Mouse (Mus musculus) liver, embryonic 11.5 days (tissue): ENCODE measurements around the gene Sertad2. TPM values are rescaled to one million over a fixed set of nuclear protein-coding genes. Genes with fewer than 3 reads are reported as not detected.

Source experiments
- ATAC-seq: fragments of 200-750 bp; cut with Nextera tagmentation; replicated peaks from 2 replicates; pipeline ENCODE4 v1.8.0; 2017; ENCODE audit warnings: moderate number of reproducible peaks, mild to moderate bottlenecking, moderate TSS enrichment, moderate library complexity; ENCODE audit not compliant: low FRiP score
- DNase-seq: peaks from one replicate; pipeline ENCODE4 v3.0.0-alpha.2; 2017; ENCODE audit warnings: low spot score
- H3K27ac ChIP-seq: fragments of 300-500 bp; sonication (generic); 2 replicates; pipeline ENCODE4 v1.5.1; 2014; ENCODE audit warnings: mild to moderate bottlenecking, low read depth, low read length, control low read depth
- H3K27me3 ChIP-seq: fragments of 300-500 bp; sonication (generic); replicated peaks from 2 replicates; pipeline ENCODE4 v1.6.1; 2014; ENCODE audit warnings: low read length, mixed read lengths; ENCODE audit not compliant: control insufficient read depth, insufficient read depth
- H3K36me3 ChIP-seq: fragments of 300-500 bp; sonication (generic); 2 replicates; pipeline ENCODE4 v1.6.1; 2014; ENCODE audit warnings: mild to moderate bottlenecking, low read length, moderate library complexity, mixed read lengths; ENCODE audit not compliant: control insufficient read depth, insufficient read depth
- H3K4me1 ChIP-seq: fragments of 300-500 bp; sonication (generic); replicated peaks from 2 replicates; pipeline ENCODE4 v1.6.1; 2014; ENCODE audit warnings: low read length, mixed read lengths; ENCODE audit not compliant: control insufficient read depth, insufficient read depth
- H3K4me2 ChIP-seq: fragments of 300-500 bp; sonication (generic); 2 replicates; pipeline ENCODE4 v1.6.1; 2014; ENCODE audit warnings: mild to moderate bottlenecking, control low read depth, moderate library complexity
- H3K4me3 ChIP-seq: fragments of 300-500 bp; sonication (generic); 2 replicates; pipeline ENCODE4 v1.5.1; 2014; ENCODE audit warnings: low read depth, low read length, control low read depth
- H3K9ac ChIP-seq: fragments of 300-500 bp; sonication (generic); 2 replicates; pipeline ENCODE4 v1.6.1; 2014; ENCODE audit warnings: low read depth, low read length, control low read depth
- H3K9me3 ChIP-seq: fragments of 300-500 bp; sonication (generic); 2 replicates; pipeline ENCODE4 v1.6.1; 2016; ENCODE audit warnings: low read length, inconsistent platforms, mixed read lengths; ENCODE audit not compliant: control insufficient read depth
- WGBS: fragments of 180-500 bp; shearing (Covaris S2); extraction: QIAGEN DNeasy Blood & Tissue Kit; methylation state at CpG from one replicate; pipeline ENCODE4 v1.1.7; 2014; 5-methylcytosine and 5-hydroxymethylcytosine counted together
- polyA plus RNA-seq: library from polyadenylated mRNA; unstranded; fragments of >200 nt; fragmentation: Nextera tagmentation; extraction: Ambion mirVana; gene quantifications from 2 replicates; pipeline ENCODE4 v1.2.1, GENCODE M21; 2014

Sertad2 gene
- polyA plus RNA-seq, 1 experiment from 2014 or later = 16.2 TPM

- H3K27ac ChIP-seq = no peak overlapping the region
- no peaks in the 10 kb centered on the region for H3K27me3 ChIP-seq
- no peak overlapping the region for H3K4me3 ChIP-seq
- 0 out of 2 replicates have a peak, but pooled peaks cover 4% of the 10 kb centered on the region for H3K4me1 ChIP-seq
- H3K36me3 ChIP-seq = no peaks in the 10 kb centered on the region
- ATAC-seq (no peak), DNase-seq (no peak)
- H3K9ac ChIP-seq = no peak overlapping the region
- 90% methylated on average over 4 of the region's 4 CpGs for WGBS
- H3K9me3 ChIP-seq = no peaks in the 10 kb centered on the region
- no peak overlapping the region for H3K4me2 ChIP-seq
Observed at GRCm38 (mm10) chr11:20604119-20604518, 61.1 kb downstream of the Sertad2 start.

DNA sequence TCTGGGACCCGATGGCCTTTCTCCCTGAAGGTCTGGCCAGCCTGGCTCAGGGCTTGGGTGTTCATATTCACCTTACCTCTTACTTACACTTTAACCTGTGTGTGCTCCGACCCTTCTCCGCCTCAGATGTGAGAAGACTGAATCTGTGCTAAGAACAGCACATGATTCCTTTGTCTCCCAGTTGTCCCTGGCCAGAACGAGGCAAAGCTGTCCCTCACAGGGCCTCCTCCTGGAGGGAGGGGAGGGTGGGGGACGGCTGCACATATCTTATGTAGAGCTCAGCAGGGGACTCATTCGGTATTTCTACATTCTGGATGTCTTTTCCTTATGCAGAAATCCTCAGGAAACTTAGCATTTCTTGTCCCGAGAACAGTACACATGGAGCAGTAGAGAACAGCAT lies 62.6 kb downstream of the Sertad2 start:
- Histone ChIP-seq H3K4me3 (no peak overlapping the region), H3K27me3 (no peaks in the 10 kb centered on the region), H3K4me1 (0 out of 2 replicates have a peak, but pooled peaks cover 4% of the 10 kb centered on the region), H3K36me3 (no peaks in the 10 kb centered on the region), H3K9ac (no peak overlapping the region), H3K4me2 (no peak overlapping the region), H3K9me3 (no peaks in the 10 kb centered on the region), H3K27ac (no peak overlapping the region)
- DNase-seq (no peak), ATAC-seq (no peak)
- 75% methylated on average over 7 of the region's 7 CpGs for WGBS

DNA sequence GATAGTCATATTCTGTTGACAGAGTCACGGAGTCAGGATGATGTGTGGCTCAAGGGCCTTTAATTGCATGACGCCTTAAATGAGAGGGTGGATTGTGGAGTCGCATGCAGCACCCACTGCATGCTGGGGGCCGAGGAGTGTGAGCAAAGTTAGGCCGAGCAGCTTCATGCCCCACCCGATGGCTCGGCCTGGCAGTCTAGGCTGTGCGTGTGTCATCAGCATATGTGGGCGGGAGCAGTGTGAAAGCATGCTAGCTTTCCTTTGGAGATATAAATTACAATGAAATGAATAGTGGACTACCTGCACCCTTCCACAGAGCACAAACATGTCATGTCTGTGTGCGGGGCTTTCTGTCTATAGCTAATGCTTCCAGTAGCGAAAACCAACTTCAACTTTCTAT lies 65.4 kb downstream of the Sertad2 start:
- Histone ChIP-seq H3K36me3 (no peaks in the 10 kb centered on the region), H3K4me1 (0 out of 2 replicates have a peak, but pooled peaks cover 4% of the 10 kb centered on the region), H3K4me2 (no peak overlapping the region), H3K27ac (no peak overlapping the region), H3K27me3 (no peaks in the 10 kb centered on the region), H3K4me3 (no peak overlapping the region), H3K9me3 (no peaks in the 10 kb centered on the region), H3K9ac (no peak overlapping the region)
- WGBS = 76% methylated on average over 11 of the region's 11 CpGs
- ATAC-seq (no peak; the same call in 1 of the 2 replicates), DNase-seq (no peak)

DNA sequence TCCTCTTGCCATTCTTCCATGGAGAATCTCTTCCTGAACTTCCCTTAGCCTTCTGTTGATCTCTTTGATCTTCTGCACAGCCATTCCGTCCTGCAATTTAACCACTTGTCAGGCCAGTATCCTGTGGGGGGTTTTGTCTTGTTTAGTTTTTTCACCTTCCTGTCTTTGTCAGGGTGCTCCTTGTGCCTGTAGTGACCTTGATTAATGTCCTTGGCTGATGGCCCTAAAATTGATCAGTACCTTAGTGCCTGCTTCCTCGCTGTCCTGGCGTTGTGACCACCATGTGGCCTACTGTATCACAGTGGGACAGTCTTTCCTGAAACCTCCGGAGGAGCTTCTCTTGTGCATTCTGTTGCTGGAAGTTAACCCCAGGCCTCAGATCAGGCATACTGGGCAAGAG lies 70.2 kb downstream of the Sertad2 start:
- H3K9me3 ChIP-seq = no peaks in the 10 kb centered on the region
- H3K4me3 ChIP-seq = no peak overlapping the region
- DNase-seq (no peak), ATAC-seq (no peak)
- H3K4me1 ChIP-seq = peaks cover 4% of the 10 kb centered on the region; the same call in 1 of the 2 replicates
- no peak overlapping the region for H3K27ac ChIP-seq
- H3K9ac ChIP-seq = no peak overlapping the region
- no peak overlapping the region for H3K4me2 ChIP-seq
- H3K27me3 ChIP-seq = no peaks in the 10 kb centered on the region
- no peaks in the 10 kb centered on the region for H3K36me3 ChIP-seq
- WGBS = 62% methylated on average over 4 of the region's 4 CpGs

DNA sequence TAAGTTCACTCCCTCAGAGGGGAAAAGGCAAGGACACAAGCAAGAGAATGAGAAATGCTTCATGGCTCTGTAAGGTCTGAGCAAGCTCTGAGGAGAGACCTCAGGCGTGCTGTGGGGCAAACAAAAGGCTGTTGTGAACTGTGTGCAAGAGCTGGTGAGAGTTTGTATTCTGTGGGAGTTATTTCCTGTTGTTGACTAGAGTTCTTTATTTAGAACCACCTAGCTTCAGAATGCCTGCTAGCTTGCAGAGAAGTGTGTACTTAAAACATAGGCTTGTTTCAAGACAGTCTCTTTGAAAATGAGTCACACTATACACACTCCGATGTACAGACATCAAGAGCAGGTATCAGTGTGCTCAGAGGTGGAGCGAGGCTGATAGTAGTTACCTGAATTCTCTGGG lies 73.0 kb downstream of the Sertad2 start:
- no peaks in the 10 kb centered on the region; the same call in 1 of the 2 replicates for H3K4me1 ChIP-seq
- H3K27ac ChIP-seq = no peak overlapping the region
- no peak for ATAC-seq
- H3K36me3 ChIP-seq = no peaks in the 10 kb centered on the region
- no peak overlapping the region for H3K4me3 ChIP-seq
- no peak overlapping the region for H3K4me2 ChIP-seq
- H3K9me3 ChIP-seq = no peaks in the 10 kb centered on the region
- 70% methylated on average over 3 of the region's 3 CpGs for WGBS
- DNase-seq = no peak
- no peaks in the 10 kb centered on the region for H3K27me3 ChIP-seq
- no peak overlapping the region for H3K9ac ChIP-seq

- ATAC-seq (no peak), DNase-seq (no peak)
- WGBS = 74% methylated on average over 2 of the region's 2 CpGs
- Histone ChIP-seq H3K4me2 (no peak overlapping the region), H3K36me3 (no peaks in the 10 kb centered on the region), H3K9ac (no peak overlapping the region), H3K4me1 (peaks cover 9% of the 10 kb centered on the region; the same call in 1 of the 2 replicates), H3K27me3 (no peaks in the 10 kb centered on the region), H3K27ac (no peak overlapping the region), H3K9me3 (no peaks in the 10 kb centered on the region), H3K4me3 (no peak overlapping the region)
Observed at GRCm38 (mm10) chr11:20627146-20627545, 84.1 kb downstream of the Sertad2 start.

- Histone ChIP-seq H3K4me3 (no peak overlapping the region), H3K36me3 (no peaks in the 10 kb centered on the region), H3K9ac (no peak overlapping the region), H3K9me3 (no peaks in the 10 kb centered on the region), H3K4me2 (no peak overlapping the region), H3K27ac (no peak overlapping the region), H3K27me3 (no peaks in the 10 kb centered on the region), H3K4me1 (peaks cover 12% of the 10 kb centered on the region)
- ATAC-seq (no peak), DNase-seq (no peak)
- 56% methylated on average over 2 of the region's 2 CpGs for WGBS
Observed at GRCm38 (mm10) chr11:20628216-20628615, 85.2 kb downstream of the Sertad2 start.

GRCm38 (mm10) chr11:20629700-20630099 lies 86.6 kb downstream of the Sertad2 start:
- ATAC-seq (no peak), DNase-seq (no peak)
- H3K36me3 ChIP-seq = no peaks in the 10 kb centered on the region
- no peak overlapping the region for H3K4me3 ChIP-seq
- H3K27ac ChIP-seq = no peak overlapping the region
- WGBS = 76% methylated on average over 5 of the region's 5 CpGs
- H3K9me3 ChIP-seq = no peaks in the 10 kb centered on the region
- no peak overlapping the region for H3K4me2 ChIP-seq
- H3K9ac ChIP-seq = no peak overlapping the region
- peaks cover 27% of the 10 kb centered on the region for H3K4me1 ChIP-seq
- no peaks in the 10 kb centered on the region for H3K27me3 ChIP-seq

- peak; percentile 84 for ATAC-seq
Observed at GRCm38 (mm10) chr11:20631026-20631940, 88.2 kb downstream of the Sertad2 start.

More at GRCm38 (mm10) chr11:20631026-20631940, 88.2 kb downstream of the Sertad2 start:
- Histone ChIP-seq H3K27me3 (no peaks in the 10 kb centered on the region), H3K27ac (peak overlapping the region; percentile 92), H3K36me3 (no peaks in the 10 kb centered on the region), H3K9ac (peak overlapping the region; percentile 55), H3K4me2 (peak overlapping the region; percentile 83), H3K9me3 (no peaks in the 10 kb centered on the region), H3K4me3 (peak overlapping the region; percentile 82), H3K4me1 (peaks cover 41% of the 10 kb centered on the region)
- DNase-seq = peak; percentile 87
- 2% methylated on average over 33 of the region's 36 CpGs for WGBS
